Comparison of ENCODE assay signal across 27 mouse cellular contexts in genomic region chrX:31165193-31165592, GRCm38 (mm10). TPM values are rescaled to one million over a fixed set of nuclear protein-coding genes. Genes with fewer than 3 reads are reported as not detected.
"Had no signal": no experiment of that assay in that cellular context is flagged by ENCODE, and none has a peak within 500 bp of the region (broad histone marks: within the 10 kb centered on the region; RNA-seq: fewer than 3 reads in every experiment).

No protein-coding gene starts in this region.

RNA-seq across cellular contexts. Expression of gene Btbd35f29, which starts 47.7 kb away (rescaled TPM):
- polyA plus RNA-seq: heart, embryonic 10.5 days; heart, embryonic 11.5 days; heart, embryonic 12.5 days; heart, embryonic 13.5 days; heart, embryonic 14.5 days; heart, embryonic 15.5 days; heart, embryonic 16.5 days; heart, postnatal 0 days; hindbrain, embryonic 10.5 days; hindbrain, embryonic 11.5 days; hindbrain, embryonic 12.5 days; hindbrain, embryonic 13.5 days; hindbrain, embryonic 14.5 days; hindbrain, embryonic 15.5 days; hindbrain, embryonic 16.5 days; hindbrain, postnatal 0 days; inflammation-experienced regulatory T-cells, adult 6 months; intestine, embryonic 14.5 days; intestine, embryonic 15.5 days; intestine, embryonic 16.5 days; intestine, postnatal 0 days; kidney, adult 2 months; kidney, embryonic 14.5 days; kidney, embryonic 15.5 days; kidney, embryonic 16.5 days; kidney, postnatal 0 days; large intestine, adult 2 months had no signal
